Mouse (Mus musculus) left cerebral cortex, adult 11 months (tissue): ENCODE results near the gene Lsm2.
"Not testable (repeated sequence)": the region's sequence is repeated elsewhere in the genome, so short reads cannot be mapped to it uniquely, and the experiment has no call there.

ENCODE experiments used
- DNase-seq: peaks from one replicate; pipeline ENCODE4 v3.0.0; 2022; ENCODE audit warnings: low spot score

The Lsm2 gene

DNA sequence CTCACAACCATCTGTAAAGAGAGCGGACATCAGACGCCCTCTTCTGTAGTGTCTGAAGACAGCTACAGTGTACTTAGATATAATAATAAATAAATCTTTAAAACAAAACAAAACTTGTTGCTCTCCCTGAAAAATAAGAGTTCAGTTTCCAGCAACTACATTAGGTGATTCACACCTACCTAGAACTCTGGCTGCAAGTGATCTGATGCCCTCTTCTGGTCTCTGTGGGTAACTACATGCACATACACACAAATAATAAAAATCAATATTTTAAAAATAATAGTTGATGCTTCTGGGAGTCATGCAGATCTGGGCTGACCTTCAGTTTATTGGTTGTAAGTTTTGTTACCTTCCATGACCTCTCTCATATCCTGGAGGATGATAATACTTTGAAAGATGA lies 2.6 kb downstream of the Lsm2 start:
- no peak for DNase-seq

DNA sequence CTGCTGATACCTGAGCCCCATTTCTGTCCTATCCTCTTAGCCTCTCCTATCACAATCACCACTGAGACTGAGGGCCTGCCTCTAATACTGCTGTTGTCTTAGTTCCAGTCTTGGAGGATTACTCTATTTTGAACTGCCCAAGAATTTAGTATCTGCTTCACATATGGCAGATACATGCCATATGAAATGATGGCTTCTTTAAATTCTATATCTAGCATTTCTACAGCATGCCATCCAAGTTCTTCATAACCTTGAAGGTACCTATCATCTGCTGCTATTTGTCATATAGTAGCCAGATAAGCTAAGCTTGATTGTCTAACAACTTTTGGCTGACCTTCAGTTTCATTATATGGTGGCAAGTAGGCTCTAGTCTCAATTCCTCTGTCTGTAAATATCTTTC lies 13.1 kb downstream of the Lsm2 start:
- no peak for DNase-seq

DNA sequence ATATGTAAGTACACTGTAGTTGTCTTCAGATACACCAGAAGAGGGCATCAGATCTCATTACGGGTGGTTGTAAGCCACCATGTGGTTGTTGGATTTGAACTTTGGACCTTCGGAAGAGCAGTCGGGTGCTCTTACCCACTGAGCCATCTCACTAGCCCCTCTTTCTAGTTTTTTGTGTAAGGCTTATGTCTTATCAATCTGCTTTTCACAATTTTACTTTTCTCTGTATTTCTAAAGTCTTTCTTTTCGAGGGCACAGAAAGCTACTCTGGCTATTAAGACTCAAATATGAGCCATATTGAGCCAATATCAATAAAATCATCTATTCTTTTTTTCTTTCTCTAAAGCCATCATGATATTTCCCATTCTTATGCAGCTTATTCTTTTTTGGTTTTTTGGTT lies 13.5 kb downstream of the Lsm2 start:
- not testable (repeated sequence) for DNase-seq

DNA sequence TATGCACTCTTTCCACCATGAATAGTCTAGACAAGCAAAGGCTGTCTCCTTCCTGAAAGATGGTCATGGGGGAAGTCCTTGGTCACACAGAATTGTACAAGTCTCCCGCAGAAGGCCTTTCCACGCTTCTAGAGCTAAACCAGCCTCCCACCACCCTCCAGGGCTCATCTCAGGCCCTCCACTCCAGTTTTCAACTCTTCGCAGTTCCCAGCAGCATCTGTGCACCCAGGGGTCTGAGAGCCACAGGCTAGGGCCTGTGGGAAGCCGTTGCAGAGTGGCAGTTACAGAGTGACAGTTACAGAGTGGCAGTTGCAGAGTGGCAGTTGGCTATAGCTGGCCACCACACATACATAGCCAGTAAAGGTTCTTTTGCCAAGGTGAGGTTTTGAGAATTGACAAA lies 14.3 kb downstream of the Lsm2 start:
- not testable (repeated sequence) for DNase-seq

DNA sequence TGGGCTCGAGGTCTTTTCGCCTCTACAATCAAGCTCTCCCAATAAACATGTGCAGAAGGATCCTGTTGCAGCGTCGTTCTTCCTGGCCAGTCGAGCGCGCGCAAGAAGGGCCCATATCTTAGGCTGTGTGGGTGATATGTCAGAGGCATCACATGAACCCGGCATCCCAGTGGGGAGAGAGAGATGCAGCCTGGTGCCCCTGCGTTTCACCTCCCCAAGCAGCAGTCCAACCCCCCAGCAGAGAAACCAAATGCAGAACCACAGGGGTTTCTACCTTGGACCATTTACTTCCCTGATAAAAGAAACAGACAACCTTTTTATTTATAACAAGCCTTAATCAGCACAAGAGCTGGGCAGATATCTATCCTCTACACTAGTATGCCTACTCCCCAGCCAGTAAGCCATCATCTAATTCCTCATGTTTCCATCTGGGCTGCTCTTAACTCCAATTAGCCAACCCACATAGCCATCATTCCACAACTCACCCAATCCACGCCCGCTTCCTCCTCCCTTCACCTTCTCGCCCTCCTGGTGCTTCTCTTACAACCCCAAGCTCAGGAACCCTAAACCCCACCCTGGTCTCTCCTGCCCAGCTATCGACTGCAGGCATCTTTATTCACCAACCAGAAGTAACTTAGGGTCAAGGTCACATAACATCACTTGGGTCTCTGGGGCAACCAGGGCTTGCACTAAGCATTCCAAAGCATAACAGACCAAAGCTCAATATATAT lies 14.9 kb downstream of the Lsm2 start:
- no peak for DNase-seq

DNA sequence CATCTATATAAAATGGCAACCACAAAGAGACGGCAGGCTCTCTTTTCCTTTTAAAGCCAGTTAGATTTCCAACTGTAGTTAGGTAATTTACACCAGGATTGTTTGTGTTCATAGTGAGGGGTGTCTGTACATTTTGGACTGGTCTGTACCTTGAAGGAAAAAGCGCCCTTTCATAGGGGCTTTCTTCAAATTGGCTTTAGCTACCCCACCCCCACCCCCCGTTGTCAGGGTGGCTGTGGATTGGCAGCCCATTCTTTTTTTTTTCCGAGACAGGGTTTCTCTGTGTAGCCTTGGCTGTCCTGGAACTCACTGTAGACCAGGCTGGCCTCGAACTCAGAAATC lies 15.5 kb downstream of the Lsm2 start:
- DNase-seq, result no peak

DNA sequence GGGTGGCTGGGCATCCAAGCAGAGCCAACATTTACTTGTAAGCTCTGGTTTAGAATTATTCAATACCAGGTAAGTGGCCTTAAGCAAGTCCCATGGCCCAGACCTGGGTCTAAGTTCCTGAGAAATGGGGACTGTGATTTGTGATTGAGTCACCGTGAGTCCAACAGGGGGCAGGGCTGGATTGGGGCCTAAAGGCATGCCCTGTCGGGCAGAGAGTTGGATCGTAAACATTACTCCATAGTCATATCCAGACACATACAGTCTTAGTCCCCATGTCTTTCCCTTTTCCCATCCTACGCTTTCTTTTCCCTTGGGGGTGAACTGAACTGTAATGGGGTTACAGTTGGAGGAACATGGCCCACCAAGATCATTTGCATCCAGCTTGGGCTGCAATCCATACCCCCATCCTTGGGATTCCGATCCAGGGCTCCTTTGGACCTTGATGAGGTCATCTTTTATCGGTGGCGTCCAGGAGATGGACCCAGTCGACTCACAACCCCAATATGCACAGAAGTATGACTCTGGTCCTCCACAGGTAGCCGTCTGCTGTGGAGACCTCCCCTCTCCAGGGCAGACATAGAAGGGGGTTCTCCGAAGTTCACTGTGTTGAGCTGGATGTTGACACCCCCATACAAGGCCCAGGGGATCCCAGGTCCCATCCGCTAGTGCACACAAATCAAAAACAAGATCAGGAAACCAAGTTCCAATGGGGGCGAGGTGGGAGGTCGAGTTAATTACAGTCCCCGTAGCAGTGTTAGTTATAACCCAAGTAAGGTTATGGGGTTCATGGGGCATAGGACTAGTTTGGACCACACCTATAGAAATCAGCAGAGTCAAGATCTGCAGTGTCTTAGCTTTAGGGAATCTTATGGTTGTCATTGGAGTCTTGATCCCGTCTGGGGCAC lies 17.1 kb downstream of the Lsm2 start:
- no peak for DNase-seq

DNA sequence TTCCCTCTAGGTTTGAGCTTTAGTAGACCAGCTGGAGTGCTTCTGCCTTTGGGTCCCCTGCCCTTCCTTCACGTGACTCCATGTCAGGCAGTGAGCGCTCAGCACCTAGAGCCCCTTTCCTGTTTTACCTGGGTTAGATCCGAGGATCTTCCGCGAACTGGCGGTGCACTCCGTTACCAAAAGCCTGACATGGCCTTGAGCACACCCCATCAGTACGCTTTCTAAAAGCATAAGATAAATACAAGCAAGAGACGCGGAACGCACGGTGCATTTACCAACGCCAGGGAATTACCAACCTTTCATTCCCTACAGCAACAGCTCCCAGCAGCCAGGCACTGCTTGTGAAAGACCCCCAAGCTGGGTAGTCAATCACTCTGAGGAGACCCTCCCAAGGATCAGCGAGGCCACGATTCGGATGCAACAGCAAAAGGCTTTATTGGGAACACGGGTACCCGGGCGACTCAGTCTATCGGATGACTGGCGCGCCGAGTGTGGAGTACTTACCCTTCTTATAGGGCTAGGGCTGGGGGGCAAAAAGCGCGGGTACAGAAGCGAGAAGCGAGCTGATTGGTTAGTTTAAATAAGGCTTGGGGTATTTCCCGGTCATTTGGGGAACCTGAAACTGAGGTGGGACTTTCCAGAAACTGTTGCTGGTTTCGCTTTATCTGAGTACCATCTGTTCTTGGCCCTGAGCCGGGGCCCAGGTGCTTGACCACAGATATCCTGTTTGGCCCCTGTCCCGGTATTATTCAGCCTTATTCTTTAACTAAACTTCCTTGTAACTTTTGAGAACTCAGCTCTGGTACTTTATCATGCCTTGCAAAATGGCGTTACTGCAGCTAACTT lies 18.4 kb downstream of the Lsm2 start:
- DNase-seq, result not testable (repeated sequence)

DNA sequence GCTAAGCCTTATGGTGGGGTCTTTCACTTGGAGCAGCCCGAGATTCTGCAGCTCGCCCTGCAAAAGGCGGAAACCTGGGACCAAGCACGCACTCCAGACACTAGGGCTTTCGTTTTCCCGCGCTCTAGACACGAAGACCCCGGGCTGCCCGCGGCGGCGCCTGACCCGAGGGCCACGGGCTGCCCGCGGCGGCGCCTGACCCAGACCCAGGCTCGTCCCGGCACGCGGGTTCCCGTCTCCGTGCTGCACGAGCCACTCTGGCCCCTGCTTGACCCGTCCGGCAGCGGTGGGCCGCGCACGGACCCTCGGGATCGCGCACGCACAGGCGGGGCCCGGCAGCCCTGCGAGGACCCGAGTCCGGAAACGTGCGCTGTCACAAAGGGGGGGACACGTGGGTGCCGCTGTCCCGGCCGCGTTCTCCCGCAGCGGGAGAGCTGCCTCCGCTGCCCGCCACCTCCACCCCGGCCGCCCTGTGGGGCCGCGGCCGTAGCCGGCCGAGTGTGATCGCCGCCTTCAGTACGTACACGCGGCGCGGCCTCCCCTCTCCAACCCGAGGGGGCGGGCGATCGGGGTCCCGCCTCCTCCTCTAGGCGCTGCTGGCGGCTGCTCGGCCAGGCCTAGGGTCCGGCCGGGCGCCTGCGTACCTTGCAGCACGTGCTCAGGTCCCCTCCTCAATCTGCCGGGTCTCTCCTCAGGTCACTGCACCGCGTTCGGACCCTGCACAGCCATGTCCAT lies 19.2 kb downstream of the Lsm2 start, which contains the start of gene Vars:
TSS of gene Vars (plus strand) at position 271 of the 735 bp plus-strand sequence.
- DNase-seq, result peak; percentile 71

DNA sequence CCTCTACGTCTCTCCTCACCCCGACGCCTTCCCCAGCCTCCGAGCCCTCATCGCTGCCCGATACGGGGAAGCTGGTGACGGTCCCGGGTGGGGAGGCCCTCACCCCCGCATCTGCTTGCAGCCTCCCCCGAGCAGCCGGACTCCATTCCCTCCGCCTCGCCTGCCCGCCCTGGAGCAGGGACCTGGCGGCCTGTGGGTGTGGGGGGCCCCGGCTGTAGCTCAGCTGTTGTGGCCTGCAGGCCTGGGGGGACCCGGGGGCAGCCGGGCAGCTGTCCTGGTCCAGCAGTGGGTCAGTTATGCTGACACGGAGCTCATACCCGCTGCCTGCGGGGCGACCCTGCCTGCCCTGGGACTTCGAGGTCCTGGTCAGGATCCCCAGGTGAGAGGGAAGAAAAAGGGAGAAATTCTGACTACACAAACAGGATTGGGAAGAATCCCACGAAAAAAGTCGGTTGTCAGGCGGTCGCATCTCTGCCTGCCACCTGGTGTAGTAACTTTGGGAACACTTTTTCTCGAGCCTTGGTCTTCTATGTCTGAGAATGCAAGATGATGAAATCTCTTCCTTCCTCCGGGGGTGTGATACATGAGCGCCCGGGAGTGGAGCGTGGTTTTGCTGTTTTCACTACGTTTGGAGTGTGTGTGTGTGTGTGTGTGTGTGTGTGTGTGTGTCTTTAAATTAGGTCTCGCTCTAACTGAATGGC lies 19.9 kb downstream of the Lsm2 start:
- no peak for DNase-seq

DNA sequence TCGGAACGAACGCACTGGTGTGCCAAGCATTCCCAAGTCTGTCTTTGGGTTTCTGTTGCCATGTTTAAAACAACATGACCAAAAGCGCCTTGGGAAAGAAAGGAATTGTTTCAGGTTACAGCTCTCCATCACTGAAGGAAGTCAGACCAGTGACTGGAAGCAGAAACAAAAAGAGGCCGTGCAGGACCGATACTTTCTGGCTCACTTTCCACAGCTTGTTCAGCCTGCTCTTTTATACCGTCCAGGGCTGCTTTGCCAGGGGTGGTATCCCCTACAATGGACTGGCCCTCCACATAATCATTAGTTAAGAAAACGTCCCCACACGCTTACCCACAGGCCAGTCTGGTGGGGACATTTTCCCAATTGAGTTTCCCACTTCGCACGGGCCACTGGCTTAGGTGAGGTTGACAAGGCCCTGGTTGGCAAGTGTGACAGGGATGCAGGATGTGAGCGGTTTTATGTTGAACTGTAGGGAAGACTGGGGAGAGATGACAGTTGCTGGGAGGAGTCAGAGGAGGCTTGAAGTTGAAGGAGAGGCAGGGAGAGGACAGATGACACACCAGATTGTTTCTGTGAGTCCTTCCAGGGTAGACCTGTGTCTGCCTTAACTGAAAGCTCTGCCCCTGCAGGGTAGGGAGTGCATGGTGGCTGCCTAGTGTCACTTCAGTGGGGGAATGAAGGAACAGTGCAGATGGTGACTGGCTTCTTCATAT lies 20.6 kb downstream of the Lsm2 start:
- DNase-seq, result no peak

DNA sequence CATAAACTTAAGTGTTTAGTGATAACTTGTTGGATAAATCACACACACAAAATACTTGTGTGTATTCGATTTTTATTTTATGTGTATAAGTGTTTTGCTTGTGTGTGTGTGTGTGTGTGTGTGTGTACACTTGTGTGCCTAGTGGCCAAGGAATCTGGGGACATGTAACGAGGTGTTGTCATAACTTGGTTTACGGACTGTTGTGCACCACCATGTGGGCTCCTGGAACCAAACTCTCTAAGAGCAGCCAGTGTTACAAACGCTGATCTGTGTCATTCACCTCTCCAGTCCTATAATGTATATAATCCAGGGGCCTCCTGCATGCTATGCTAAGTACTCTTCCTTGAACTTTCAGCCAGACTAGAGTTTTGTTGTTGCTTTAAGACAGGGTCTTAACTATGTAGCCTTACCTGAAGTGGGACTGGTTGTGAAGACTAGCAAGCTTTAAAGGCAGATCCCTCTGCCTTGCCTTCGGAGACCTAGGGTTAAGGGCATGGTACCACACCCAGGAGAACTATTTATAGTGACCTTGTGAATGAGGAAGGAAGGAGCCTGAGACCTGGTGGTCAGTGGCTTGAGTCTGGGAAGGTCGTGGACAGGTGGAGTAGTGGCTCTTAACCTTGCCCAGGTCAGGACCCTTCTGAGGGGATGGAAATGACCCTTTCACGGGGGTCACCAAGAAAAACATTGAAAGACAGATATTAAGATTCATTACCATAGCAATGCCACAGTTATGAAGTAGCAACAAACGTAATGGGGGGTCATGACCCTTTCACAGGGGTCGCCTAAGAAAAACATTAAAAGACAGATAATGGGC lies 21.6 kb downstream of the Lsm2 start:
- DNase-seq, result no peak

DNA sequence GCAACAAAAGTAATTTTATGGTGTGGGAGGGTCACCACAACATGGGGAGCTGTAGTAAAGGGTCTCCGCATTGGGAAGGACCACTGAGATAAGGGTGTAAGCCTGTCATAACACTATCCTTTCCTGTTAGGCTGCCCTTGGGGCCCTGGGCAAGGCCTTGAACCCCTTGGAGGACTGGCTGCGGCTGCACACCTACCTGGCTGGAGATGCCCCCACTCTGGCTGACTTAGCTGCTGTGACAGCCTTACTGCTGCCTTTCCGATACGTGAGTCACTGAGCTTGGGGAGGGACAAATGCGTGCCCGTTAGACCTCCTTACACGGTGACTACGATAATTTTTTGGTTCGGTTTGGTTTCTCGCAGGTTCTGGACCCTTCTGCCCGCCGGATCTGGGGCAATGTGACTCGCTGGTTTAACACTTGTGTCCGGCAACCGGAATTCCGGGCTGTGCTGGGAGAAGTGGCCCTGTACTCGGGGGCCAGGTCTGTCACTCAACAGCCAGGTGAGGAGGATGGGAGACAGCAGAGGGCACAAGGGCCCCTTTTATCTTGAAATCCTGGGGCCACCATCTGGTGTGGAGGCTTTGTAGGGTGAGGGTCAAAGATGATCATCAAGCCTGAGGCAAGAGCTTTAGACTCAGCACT lies 22.5 kb downstream of the Lsm2 start:
- DNase-seq, result no peak

DNA sequence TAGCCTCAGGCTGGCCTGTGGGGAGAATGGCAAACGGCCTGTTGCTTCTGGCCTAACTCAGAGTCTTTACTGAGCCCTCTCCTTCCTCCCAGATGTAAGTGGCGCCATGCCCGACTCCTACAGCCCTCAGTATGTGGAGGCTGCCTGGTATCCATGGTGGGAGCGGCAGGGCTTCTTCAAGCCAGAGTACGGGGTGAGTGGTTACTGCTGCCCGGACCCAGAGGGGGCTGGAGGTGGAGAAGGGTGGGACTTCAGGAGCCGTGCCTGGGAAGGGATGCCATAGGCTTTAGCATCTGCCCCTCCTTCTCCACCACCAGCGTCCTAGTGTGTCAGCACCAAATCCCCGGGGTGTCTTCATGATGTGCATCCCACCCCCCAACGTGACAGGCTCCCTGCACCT lies 23.5 kb downstream of the Lsm2 start:
- DNase-seq, result no peak

DNA sequence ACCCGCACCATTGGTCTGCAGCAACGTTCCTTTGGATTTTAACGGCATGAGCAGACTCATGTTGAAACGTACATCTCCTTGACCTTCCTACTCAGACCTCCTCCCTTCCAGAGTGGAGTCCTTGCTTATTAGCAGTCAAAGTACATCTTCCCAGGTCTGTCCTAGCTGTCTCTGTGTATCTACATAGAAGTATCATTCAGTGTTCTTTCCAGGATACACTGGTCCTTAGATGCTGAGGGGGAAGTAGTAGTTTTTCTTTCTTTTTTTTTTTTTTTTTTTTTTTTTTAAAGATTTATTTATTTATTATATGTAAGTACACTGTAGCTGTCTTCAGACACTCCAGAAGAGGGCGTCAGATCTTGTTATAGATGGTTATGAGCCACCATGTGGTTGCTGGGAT lies 24.2 kb downstream of the Lsm2 start:
- not testable (repeated sequence) for DNase-seq

DNA sequence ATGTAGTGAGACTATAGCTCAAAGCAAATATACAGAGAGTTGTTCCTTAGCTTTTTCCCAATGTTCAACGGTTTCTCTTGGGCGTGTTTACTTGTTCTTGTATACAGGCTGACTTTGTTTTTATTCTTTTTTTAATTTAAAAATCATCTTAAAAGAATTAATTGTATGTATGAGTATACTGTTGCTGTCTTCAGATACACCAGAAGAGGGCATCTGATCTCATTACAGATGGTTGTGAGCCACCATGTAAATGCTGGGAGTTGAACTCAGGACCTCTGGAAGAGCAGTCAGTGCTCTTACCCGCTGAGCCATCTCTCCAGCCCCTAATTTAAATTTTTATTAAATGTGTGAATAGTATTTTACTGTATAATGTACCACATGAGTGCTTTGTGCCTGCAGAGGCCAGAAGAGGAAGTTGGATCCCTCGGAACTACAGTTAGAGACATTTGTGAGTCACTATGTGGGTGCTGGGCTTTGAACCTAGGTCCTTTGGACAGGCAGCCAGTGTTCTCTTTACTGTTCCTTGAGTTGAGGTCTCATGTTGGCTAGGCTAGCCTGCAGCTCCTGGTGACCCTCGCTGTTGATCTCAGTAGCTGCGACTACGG lies 25.8 kb downstream of the Lsm2 start:
- DNase-seq, result no peak

DNA sequence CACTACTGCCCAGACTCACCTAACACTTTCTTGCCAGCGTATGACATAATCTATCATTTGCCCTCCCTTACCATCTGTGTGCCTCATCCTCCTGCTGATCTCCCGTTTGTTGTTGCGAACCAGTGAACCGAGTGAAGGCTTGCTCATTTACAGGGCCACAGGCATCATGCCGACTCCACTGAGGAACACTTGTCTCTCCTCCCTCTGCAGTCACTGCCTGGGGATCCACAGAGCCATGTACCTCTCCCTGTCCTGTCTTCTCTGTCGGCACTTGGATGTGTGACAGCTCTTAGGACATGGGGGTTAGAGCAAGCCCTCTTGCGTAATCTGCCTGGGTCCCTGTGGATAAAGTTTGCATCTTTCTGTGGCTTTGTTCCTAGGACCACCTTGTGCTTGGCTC lies 27.9 kb downstream of the Lsm2 start:
- DNase-seq, result no peak

DNA sequence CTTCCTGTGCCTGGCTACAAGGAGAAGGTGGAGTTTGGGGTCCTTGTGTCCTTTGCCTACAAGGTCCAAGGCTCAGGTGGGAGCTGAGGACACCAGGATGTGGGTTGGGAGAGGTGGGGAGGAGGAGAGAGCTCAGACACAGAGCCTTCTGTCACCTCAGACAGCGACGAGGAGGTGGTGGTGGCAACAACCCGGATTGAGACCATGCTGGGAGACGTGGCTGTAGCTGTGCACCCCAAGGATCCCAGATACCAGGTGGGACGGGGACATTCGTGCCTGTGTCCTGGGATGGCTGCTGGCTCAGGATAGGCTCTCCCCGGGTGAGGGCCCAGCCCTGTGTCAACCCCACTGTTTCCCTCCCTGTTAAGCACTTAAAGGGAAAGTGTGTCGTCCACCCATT lies 29.8 kb downstream of the Lsm2 start:
- DNase-seq, result no peak

DNA sequence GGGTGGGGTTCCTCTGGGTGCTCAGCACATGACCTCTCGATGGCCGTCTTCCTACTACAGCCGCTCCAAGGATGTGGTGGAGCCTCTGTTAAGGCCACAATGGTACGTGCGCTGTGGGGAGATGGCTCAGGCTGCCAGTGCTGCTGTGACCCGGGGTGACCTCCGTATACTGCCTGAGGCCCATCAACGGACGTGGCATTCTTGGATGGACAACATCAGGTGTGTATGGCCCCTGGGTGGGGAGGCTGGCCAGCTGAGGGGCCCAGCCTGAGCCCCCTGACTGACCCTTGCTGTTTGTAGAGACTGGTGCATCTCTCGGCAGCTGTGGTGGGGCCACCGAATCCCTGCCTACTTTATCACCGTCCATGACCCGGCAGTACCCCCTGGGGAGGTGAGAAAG lies 30.8 kb downstream of the Lsm2 start:
- no peak for DNase-seq
